Mouse (Mus musculus): ENCODE measurements at regions not wholly inside any gene's neighbourhood (a gene's known extent, or its start where the extent isn't known, plus 50 kb on each side); places are given as distances from the start of the nearest gene placed in this dataset.

GRCm38 (mm10) chr19:60146451-60147190 is 79.9 kb downstream of the Fam204a start:
- TF ChIP-seq POLR2A (IDR thresholded peaks at IDR 0.05; ENCODE audit: low read depth, low read length), result no peak
- TF ChIP-seq CTCF (IDR thresholded peaks at IDR 0.05; ENCODE audit: extremely low read depth, insufficient read depth, insufficient read length, insufficient replicate concordance), result no peak

Data from spleen, adult 2 months (tissue).